Mouse (Mus musculus) kidney, adult 9 months (tissue): ENCODE measurements around the gene Klhl42.

ENCODE experiments used
- DNase-seq: peaks from one replicate; pipeline ENCODE4 v3.0.0; 2022

The Klhl42 gene

GRCm38 (mm10) chr6:147091136-147092120 is at the start of gene Klhl42:
Gene Klhl42, plus strand, starts transcription at chr6:147091379.
- DNase-seq: peak; percentile 70

- DNase-seq: peak; percentile 91
Observed at GRCm38 (mm10) chr6:147042291-147043290, 48.6 kb upstream of the Klhl42 start, which contains the start of gene Mrps35. Gene Mrps35, plus strand, starts transcription at chr6:147042764.

GRCm38 (mm10) chr6:147043633-147044032 is 47.5 kb upstream of the Klhl42 start:
- no peak for DNase-seq

- DNase-seq: no peak
Observed at GRCm38 (mm10) chr6:147049239-147049805, 41.9 kb upstream of the Klhl42 start.

- DNase-seq: no peak
Observed at GRCm38 (mm10) chr6:147051666-147052065, 39.5 kb upstream of the Klhl42 start.

GRCm38 (mm10) chr6:147052440-147052839 is 38.7 kb upstream of the Klhl42 start:
- DNase-seq: no peak

GRCm38 (mm10) chr6:147053785-147054646 is 37.2 kb upstream of the Klhl42 start:
- peak; percentile 82 for DNase-seq

GRCm38 (mm10) chr6:147055374-147055977 is 35.7 kb upstream of the Klhl42 start:
- DNase-seq: no peak

GRCm38 (mm10) chr6:147059326-147059725 is 31.9 kb upstream of the Klhl42 start:
- DNase-seq: peak; percentile 26

GRCm38 (mm10) chr6:147061630-147062029 is 29.5 kb upstream of the Klhl42 start:
- no peak for DNase-seq

GRCm38 (mm10) chr6:147062034-147062433 is 29.1 kb upstream of the Klhl42 start:
- no peak for DNase-seq

GRCm38 (mm10) chr6:147062694-147063093 is 28.5 kb upstream of the Klhl42 start:
- DNase-seq: no peak

- DNase-seq: peak; percentile 68
Observed at GRCm38 (mm10) chr6:147064226-147064943, 26.8 kb upstream of the Klhl42 start.

- peak; percentile 83 for DNase-seq
Observed at GRCm38 (mm10) chr6:147064944-147065261, 26.3 kb upstream of the Klhl42 start.

- no peak for DNase-seq
Observed at GRCm38 (mm10) chr6:147075808-147076387, 15.3 kb upstream of the Klhl42 start.

GRCm38 (mm10) chr6:147076878-147077277 is 14.3 kb upstream of the Klhl42 start:
- DNase-seq: no peak

GRCm38 (mm10) chr6:147079919-147080318 is 11.3 kb upstream of the Klhl42 start:
- no peak for DNase-seq

- no peak for DNase-seq
Observed at GRCm38 (mm10) chr6:147085398-147086040, 5.7 kb upstream of the Klhl42 start.

- peak; percentile 91 for DNase-seq
Observed at GRCm38 (mm10) chr6:147086594-147087225, 4.5 kb upstream of the Klhl42 start, which contains the start of gene Mansc4. Gene Mansc4, minus strand, starts transcription at chr6:147087032.
